Mouse (Mus musculus) naive thymus-derived CD4-positive, alpha-beta T cell, adult 2 months (primary cell): ENCODE measurements at regions not wholly inside any gene's neighbourhood (a gene's known extent, or its start where the extent isn't known, plus 50 kb on each side); places are given as distances from the start of the nearest gene placed in this dataset.
"Not testable (repeated sequence)": the region's sequence is repeated elsewhere in the genome, so short reads cannot be mapped to it uniquely, and the experiment has no call there.

Experiments
- DNase-seq: peaks from one replicate; pipeline ENCODE4 v3.0.0-alpha.2; 2011; ENCODE audit warnings: low read depth

DNA sequence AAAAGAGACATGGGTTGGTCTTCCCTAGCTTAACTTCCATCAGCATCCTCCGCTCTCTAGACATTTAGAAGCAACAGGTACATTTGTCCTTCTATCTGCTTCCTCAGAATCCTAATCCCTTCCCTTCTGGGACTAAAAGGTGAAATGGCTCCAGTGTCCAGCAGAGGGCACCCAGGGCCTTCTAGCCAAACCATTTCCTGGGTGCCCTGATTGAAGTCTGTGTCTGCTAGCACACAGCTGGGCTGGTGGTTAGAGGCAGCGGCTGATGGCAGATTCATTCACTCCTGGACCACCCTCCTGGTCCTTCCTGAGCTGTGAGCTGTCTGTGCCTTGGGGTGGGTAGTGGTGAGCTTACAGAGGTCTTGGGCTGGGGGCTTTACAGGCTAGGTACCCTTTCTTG lies 76.5 kb upstream of the Col13a1 start:
- DNase-seq, result peak; percentile 2

DNA sequence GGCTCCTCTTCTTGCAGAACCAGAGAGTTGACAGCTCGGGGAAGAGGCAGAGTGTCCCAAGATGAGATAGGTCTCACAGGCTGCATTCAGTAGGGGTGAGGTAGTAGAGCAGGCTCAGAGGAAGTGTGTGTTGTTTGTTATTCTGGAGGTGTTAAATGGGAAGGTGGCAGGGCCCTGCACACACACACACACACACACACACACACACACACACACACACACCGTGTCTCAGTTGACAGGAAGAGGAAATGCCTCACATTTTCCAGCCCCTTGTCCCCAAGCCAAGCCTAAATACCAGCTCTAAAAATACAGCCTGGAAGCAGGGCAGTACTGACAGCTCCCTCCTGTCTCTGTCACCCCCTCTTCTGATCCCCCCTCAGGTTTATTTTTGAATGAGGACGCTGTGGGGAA lies 70.9 kb upstream of the Col13a1 start:
- DNase-seq, result no peak

DNA sequence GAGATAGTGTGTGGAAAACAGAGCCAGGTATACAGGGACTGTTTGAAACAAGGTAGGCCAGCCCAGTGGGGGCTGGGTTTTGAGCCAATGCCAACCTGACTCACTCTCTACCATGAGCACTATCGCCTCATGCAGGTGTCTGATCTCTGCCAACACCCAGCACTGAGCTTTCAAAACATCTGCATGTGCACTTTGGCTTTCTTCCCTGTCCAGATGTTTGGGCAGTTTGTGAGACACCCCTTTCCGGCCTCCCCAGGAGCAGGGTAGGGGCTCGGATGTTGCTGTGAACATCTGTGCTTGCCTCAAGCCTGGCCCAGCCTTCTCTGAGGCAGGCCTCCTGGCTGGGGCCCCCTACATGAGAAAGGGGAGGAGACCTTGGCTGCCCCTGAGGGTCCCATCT lies 65.5 kb upstream of the Col13a1 start:
- DNase-seq, result no peak

DNA sequence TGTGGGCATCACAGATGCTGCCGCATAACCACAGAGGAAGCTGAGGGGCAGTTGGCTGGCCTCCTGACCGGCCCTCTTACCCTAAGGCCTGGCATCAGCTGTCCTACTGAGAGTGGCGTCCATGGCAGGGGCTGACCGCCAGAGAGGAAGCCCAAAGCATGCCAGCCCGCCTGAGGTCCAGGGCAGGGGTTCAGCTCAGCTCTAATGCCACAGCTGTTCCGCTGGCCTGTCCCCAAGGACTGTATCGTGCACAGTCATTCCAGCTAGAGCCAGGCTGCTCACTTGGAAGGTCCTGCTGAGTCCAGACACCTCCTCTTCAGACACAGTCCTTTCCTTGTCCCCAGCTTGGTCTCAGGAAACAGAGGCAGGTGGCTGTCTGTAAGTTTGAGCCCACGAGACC lies 61.0 kb upstream of the Col13a1 start:
- no peak for DNase-seq

DNA sequence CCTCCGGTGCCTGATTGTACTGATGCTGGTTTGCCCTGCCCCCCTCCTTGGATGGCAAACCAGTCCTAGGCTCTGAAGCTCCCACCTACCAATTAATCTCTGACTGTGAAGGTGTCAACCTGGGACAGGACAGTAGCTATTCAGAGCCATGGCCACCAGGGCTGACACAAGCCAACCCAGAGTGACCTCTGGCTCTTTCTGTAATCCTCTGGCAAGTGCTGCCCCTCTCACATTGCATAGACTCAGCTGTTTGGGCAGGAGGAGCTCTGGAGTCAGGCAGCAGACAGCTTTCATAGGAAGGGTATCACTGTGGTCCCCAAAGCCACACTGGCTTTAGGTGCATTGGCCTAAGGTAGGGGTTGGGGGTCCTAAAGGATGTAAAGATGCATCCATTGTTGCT lies 59.7 kb upstream of the Col13a1 start:
- DNase-seq, result no peak

DNA sequence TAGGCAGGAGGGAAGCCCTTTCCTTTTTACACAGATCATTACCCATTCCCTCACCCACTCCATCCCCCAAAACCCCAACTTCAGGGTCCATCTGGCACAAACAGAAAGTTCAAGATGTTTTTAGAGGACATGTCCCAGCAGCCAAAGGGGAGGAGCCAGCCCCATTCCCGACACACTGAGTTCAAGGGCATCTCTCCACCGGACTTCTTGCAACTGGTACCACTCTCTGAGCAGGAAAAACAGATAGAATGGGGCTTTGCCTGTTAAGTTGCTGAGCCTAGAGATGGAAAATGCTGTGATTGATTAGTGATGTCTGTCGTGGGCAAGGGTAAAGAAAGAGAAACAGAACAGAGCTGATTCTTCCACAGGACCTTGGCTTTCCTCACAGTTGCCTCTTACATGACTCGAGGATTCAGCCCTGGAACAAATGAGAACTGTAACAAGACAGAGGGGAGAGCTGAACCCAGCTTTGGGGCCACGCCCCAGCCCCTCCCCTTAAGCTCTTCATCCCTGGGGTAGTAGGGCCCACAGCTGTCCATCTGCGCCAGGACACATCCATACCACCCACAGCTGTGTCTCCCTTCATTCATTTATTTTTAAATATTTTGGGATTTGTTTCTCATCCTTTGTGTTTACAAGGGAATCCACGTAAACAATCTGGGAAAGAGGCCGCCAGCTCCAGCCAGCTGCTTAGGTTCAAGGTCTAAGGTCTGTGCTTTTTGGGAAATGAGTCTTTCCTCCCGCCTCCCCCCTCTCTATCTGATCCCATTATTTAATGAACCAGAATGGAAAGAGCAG lies 58.7 kb upstream of the Col13a1 start:
- no peak for DNase-seq

DNA sequence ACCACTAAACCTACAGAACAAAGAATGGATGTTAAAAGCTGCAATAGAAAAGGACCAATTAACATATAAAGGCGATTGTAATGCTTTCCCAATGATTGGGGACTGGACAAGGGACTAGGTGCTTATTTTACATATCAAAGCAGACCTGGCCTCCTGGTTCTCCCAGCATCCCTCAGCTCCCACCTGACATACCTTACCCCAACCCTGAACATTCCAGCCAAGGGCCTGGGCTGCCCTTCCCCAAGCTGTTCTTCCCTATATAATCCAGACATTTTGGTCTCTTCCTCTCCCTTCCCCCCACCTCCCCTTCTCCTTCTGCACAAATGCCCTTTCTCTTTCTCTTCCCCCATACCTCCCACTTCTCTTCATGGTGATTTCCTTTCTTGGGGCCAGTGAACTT lies 57.9 kb upstream of the Col13a1 start:
- DNase-seq, result no peak

DNA sequence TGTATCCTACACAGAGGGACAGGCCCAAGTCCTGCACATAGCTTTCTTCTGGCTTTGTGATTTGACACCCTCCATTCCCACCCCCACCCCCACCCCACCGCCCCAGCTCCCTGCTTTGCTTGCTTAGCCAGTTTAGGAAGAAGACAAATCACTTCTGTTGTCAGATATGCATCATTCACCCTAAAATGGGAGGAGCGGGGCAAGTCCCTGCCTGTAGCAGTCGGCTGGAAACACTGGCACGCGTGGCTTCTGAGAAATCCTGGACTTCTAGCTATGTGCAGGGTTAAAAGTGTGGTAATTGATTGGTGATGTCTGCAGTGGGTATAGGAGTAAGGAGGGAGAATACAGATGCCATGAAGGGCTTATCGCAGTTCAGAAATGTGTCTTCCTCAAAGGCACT lies 55.4 kb upstream of the Col13a1 start:
- DNase-seq, result no peak

DNA sequence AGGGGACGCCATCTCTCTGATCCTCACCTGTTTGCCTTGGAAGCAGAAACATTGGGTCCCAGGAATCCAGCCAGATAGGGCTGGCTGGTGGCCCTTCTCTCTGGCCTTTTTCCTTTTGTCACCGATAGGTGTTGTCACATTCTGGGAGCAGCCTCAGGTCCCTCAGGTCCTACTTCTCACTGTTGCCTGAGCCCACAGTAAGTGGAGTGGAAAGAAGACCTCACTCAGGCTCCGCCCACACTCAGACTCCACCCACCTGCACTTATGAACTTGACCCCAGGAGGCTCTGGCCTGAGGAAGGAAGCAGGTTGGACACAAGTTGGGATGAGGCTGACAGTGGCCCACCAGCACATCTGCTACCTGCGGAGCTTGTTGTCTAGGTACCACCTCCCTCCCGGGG lies 54.8 kb upstream of the Col13a1 start:
- no peak for DNase-seq

DNA sequence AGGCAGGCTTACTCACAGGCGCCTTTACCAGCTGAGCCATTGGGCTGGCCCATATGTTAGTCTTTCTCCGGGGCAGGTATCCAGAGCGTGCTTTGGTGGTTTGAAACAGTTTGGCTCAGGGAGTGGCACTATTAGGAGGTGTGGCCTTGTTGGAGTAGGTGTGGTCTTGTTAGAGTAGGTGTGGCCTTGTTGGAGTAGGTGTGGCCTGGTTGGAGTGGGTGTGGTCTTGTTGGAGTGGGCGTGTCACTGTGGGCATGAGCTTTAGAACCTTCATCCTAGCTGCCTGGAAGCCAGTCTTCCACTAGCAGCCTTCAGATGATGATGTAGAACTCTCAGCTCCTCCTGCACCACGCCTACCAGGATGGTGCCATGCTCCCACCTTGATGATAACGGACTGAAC lies 53.1 kb upstream of the Col13a1 start:
- DNase-seq, result not testable (repeated sequence)

DNA sequence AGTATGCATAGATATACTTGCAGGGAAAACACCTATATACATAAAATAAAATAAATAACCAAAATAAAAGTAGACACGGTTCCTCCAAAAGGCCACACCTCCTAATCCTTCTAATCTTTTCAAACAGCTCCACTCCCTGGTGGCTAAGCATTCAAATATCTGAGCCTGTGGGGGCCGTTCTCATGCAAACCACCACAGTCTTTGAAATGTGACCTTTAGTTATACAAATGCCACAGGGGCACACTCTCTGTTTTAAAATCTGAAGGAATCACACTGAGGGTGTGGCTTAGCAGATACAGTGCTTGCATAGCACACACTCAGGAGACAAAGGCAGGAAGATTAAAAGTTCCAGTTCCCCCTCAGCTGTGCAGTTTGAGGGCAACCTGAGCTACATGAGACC lies 50.4 kb upstream of the Col13a1 start:
- no peak for DNase-seq
